Mouse (Mus musculus) myocyte (in vitro differentiated cells): ENCODE data around the gene Gatad2a. TPM values are rescaled to one million over a fixed set of nuclear protein-coding genes. Genes with fewer than 3 reads are reported as not detected.
A peak's percentile ranks its signal among the peaks of the same experiment; 100 is the strongest.

ENCODE experiments used
- H3K27me3 ChIP-seq: one replicate; pipeline ENCODE4 v1.6.1; 2011; ENCODE audit not compliant: control insufficient read depth, insufficient read depth, insufficient read length
- H3K36me3 ChIP-seq: one replicate; pipeline ENCODE4 v1.6.1; 2011; ENCODE audit not compliant: control insufficient read depth, insufficient read depth
- H3K4me2 ChIP-seq: one replicate; pipeline ENCODE4 v1.6.1; 2011; ENCODE audit warnings: low read depth, control low read depth
- H3K4me3 ChIP-seq: one replicate; pipeline ENCODE4 v1.5.1; 2011; ENCODE audit warnings: mild to moderate bottlenecking, control low read depth, moderate library complexity
- H3K79me2 ChIP-seq: one replicate; pipeline ENCODE4 v1.6.1; 2011; ENCODE audit not compliant: control insufficient read depth, insufficient read depth
- H3ac ChIP-seq: one replicate; pipeline ENCODE4 v1.6.1; 2011; ENCODE audit not compliant: control insufficient read depth, insufficient read length
- CEBPB ChIP-seq: IDR thresholded peaks from 2 replicates; pipeline ENCODE4 v1.6.1; 2011; ENCODE audit warnings: mild to moderate bottlenecking, moderate library complexity; ENCODE audit not compliant: poor library complexity, insufficient read depth, severe bottlenecking
- E2F4 ChIP-seq: IDR thresholded peaks from one replicate; pipeline ENCODE4 v1.6.1; 2011; ENCODE audit warnings: mild to moderate bottlenecking, control low read depth, moderate library complexity; ENCODE audit not compliant: insufficient read depth
- MAX ChIP-seq: IDR thresholded peaks from one replicate; pipeline ENCODE4 v1.6.1; 2011; ENCODE audit warnings: low read depth, mild to moderate bottlenecking, control low read depth
- MYOD1 ChIP-seq, 3 experiments: IDR thresholded peaks; one replicate each; pipeline ENCODE4 v1.6.1; 2011; ENCODE audit warnings: control low read depth in 2 of 3, low read depth in 2 of 3, mild to moderate bottlenecking in 2 of 3, moderate library complexity in 1 of 3; ENCODE audit not compliant: insufficient read length in 2 of 3, control insufficient read depth in 1 of 3
- MYOG ChIP-seq, 3 experiments: IDR thresholded peaks; one replicate each; pipeline ENCODE4 v1.6.1; 2011; ENCODE audit warnings: control low read depth in 2 of 3, low read depth in 2 of 3, mild to moderate bottlenecking in 2 of 3; ENCODE audit not compliant: insufficient read length in 2 of 3, control insufficient read depth in 1 of 3, insufficient read depth in 1 of 3
- POLR2A ChIP-seq: IDR thresholded peaks from one replicate; pipeline ENCODE4 v1.6.1; 2011; ENCODE audit warnings: low read depth, mild to moderate bottlenecking, control low read depth, moderate library complexity; ENCODE audit not compliant: insufficient read length
- POLR2AphosphoS2 ChIP-seq: IDR thresholded peaks from one replicate; pipeline ENCODE4 v1.6.1; 2011; ENCODE audit warnings: low read depth, control low read depth; ENCODE audit not compliant: insufficient read length
- REST ChIP-seq: IDR thresholded peaks from one replicate; pipeline ENCODE4 v1.6.1; 2011; ENCODE audit warnings: mild to moderate bottlenecking, control low read depth, moderate library complexity; ENCODE audit not compliant: insufficient read depth, insufficient read length
- SRF ChIP-seq: IDR thresholded peaks from one replicate; pipeline ENCODE4 v1.6.1; 2011; ENCODE audit warnings: low read depth; ENCODE audit not compliant: control insufficient read depth, insufficient read length
- TCF12 ChIP-seq: IDR thresholded peaks from one replicate; pipeline ENCODE4 v1.6.1; 2011; ENCODE audit warnings: mild to moderate bottlenecking, control low read depth; ENCODE audit not compliant: poor library complexity, insufficient read depth, severe bottlenecking
- TCF3 ChIP-seq: IDR thresholded peaks from one replicate; pipeline ENCODE4 v1.6.1; 2011; ENCODE audit warnings: low read depth, control low read depth; ENCODE audit not compliant: insufficient read length
- USF1 ChIP-seq: IDR thresholded peaks from one replicate; pipeline ENCODE4 v1.6.1; 2011; ENCODE audit warnings: low read depth, mild to moderate bottlenecking, control low read depth, moderate library complexity
- polyA plus RNA-seq: library from polyadenylated mRNA; unstranded; fragments of >200 nt; fragmentation: generic; extraction: Trizol; gene quantifications from one replicate; pipeline ENCODE4 v1.2.1, GENCODE M21; 2012; ENCODE audit warnings: missing spikeins

Gatad2a gene
- polyA plus RNA-seq, 1 experiment: 46.7 TPM

DNA sequence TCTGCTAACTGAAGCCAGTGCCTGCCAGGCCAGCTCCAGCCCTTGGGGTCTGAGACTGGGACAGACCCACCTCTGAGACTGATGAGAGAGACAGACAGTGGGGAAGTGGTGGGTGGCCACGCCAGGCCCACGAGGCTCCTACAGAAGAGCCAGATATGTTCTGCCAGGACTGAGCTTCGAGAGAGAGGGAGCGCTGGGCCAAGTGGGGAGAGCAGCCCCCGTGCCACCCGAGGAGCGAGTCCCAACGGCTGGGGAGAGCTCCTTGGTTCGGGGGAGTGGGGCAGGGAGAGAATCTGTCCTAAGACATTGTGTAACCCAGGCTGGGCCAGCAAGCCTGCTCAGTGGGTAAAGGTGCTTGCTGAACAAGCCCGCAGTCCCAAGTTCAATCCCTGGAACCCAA is 119.2 kb downstream of the Gatad2a start:
- Histone ChIP-seq H3K36me3 (no peaks in the 10 kb centered on the region), H3K27me3 (no peaks in the 10 kb centered on the region), H3K79me2 (no peaks in the 10 kb centered on the region), H3ac (no peak overlapping the region), H3K4me3 (no peak overlapping the region), H3K4me2 (no peak overlapping the region)
- TF ChIP-seq CEBPB (no peak), TCF3 (no peak), MYOG (IDR thresholded peaks at IDR 0.05; ENCODE audit: control insufficient read depth in 1 of 3, insufficient read depth in 1 of 3, insufficient read length in 2 of 3, low read depth in 2 of 3) (no peak), TCF12 (no peak), MYOD1 (IDR thresholded peaks at IDR 0.05; ENCODE audit: control insufficient read depth in 1 of 3, insufficient read length in 2 of 3, low read depth in 2 of 3) (no peak), USF1 (no peak), POLR2A (no peak), POLR2AphosphoS2 (no peak), SRF (no peak), REST (no peak), MAX (no peak), E2F4 (no peak)

DNA sequence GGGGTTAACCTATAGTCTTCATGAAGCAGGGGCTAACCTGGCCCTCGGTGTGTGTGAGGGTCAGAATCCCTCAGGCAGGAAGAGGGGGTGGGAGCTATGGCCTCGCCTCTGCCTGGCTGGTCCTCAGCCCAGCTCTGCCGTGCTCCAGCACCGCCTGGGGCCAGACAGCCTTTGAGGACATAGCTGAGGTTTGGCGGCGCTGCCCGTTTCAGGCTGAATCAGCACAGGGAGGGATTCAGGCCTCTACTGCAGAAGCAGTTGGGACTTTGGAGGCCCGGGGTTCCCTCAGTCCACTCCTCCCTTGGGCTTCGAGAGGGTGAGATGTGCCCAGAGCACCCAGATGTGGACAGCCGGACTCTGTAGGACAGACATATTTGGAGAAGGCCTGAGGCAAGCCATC is 120.1 kb downstream of the Gatad2a start:
- H3ac ChIP-seq: no peak overlapping the region
- no peak overlapping the region for H3K4me3 ChIP-seq
- no peaks in the 10 kb centered on the region for H3K27me3 ChIP-seq
- no peak overlapping the region for H3K4me2 ChIP-seq
- no peaks in the 10 kb centered on the region for H3K79me2 ChIP-seq
- H3K36me3 ChIP-seq: no peaks in the 10 kb centered on the region
- no peak for TF ChIP-seq TCF3
- no peak for TF ChIP-seq MYOD1 (IDR thresholded peaks at IDR 0.05; ENCODE audit: control insufficient read depth in 1 of 3, insufficient read length in 2 of 3, low read depth in 2 of 3)
- TF ChIP-seq USF1: no peak
- no peak for TF ChIP-seq POLR2A
- no peak for TF ChIP-seq TCF12
- TF ChIP-seq E2F4: no peak
- no peak for TF ChIP-seq REST
- no peak for TF ChIP-seq MAX
- no peak for TF ChIP-seq CEBPB
- TF ChIP-seq POLR2AphosphoS2: no peak
- TF ChIP-seq SRF: no peak

DNA sequence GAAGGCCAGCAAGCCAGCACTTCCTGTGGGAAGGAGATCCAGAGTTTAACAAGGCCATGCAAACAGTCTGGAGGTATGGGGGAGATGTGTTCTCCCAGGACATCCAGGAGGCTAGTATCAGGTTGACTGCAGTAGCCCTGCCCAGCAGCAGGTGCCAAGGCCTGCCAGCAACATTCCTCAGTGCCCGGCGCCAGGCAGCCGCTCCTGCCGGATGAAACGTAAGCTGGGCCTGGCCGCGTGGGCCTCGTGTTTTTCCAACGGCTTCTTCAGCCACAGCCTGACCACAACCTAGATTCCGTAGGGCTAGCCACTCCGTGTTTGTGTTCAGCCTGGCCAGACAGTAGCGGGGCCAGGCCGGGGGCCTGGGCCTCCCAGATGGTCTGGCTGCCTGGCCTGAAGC is 121.5 kb downstream of the Gatad2a start:
- no peaks in the 10 kb centered on the region for H3K36me3 ChIP-seq
- H3ac ChIP-seq: no peak overlapping the region
- H3K4me2 ChIP-seq: peak overlapping the region; percentile 66
- TF ChIP-seq TCF3 (peak; percentile 37), CEBPB (no peak), MYOD1 (IDR thresholded peaks at IDR 0.05; ENCODE audit: control insufficient read depth in 1 of 3, insufficient read length in 2 of 3, low read depth in 2 of 3) (peak in 2 of 3 experiments; percentile 78 to 93), MYOG (IDR thresholded peaks at IDR 0.05; ENCODE audit: control insufficient read depth in 1 of 3, insufficient read depth in 1 of 3, insufficient read length in 2 of 3, low read depth in 2 of 3) (peak; percentile 39 to 93 (median 77)), USF1 (no peak)
- no peaks in the 10 kb centered on the region for H3K27me3 ChIP-seq
- no peak overlapping the region for H3K4me3 ChIP-seq
- no peaks in the 10 kb centered on the region for H3K79me2 ChIP-seq

DNA sequence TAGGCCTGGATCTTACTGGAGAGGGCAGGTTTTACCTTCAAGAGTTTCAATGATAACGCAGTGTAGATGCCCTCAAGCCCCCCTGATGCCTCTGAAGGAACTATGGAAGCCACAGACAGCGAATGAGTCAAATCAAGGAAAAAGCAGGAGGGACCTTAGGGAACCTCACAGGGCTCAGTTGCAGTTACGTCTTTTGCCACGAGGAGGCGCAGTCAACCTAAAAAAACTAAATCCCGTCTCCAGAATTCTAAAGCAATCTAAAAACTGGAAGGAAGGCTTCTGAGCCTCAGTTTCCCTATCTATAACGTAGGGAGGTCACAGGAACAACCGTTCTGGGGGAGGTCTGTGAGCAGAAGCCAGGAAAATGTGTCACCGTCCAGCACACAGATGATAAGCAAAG is 122.0 kb downstream of the Gatad2a start:
- no peaks in the 10 kb centered on the region for H3K27me3 ChIP-seq
- no peak overlapping the region for H3K4me3 ChIP-seq
- peak overlapping the region; percentile 66 for H3K4me2 ChIP-seq
- no peak overlapping the region for H3ac ChIP-seq
- H3K36me3 ChIP-seq: no peaks in the 10 kb centered on the region
- H3K79me2 ChIP-seq: no peaks in the 10 kb centered on the region
- TF ChIP-seq POLR2AphosphoS2: no peak
- TF ChIP-seq E2F4: no peak
- TF ChIP-seq MYOD1 (IDR thresholded peaks at IDR 0.05; ENCODE audit: control insufficient read depth in 1 of 3, insufficient read length in 2 of 3, low read depth in 2 of 3): no peak
- TF ChIP-seq TCF12: no peak
- TF ChIP-seq TCF3: no peak
- no peak for TF ChIP-seq POLR2A
- TF ChIP-seq MYOG (IDR thresholded peaks at IDR 0.05; ENCODE audit: control insufficient read depth in 1 of 3, insufficient read depth in 1 of 3, insufficient read length in 2 of 3, low read depth in 2 of 3): no peak
- TF ChIP-seq REST: no peak
- no peak for TF ChIP-seq USF1
- no peak for TF ChIP-seq MAX
- TF ChIP-seq CEBPB: no peak
- TF ChIP-seq SRF: no peak

DNA sequence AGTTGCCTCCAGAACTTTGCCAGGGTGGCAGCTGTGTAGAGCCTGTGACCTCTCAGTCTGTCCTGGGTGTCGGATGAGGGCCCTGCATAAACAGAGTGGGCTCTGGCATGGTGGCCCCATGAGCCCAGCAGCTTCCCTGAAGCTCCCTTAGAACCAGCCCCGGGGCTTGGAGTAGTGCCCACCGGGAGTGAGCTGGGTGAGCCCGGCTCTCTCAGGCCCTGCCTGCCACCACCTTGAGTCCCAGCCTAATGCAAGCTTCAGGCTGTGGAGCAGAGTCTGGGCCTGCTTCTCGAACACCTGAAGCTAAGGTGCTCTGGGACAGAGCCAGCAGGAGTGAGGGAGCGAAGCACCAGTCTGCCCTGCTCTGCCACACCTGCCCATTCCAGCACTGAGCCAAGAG is 125.3 kb downstream of the Gatad2a start:
- Histone ChIP-seq H3K4me2 (no peak overlapping the region), H3K79me2 (no peaks in the 10 kb centered on the region), H3K36me3 (no peaks in the 10 kb centered on the region), H3K27me3 (no peaks in the 10 kb centered on the region), H3K4me3 (no peak overlapping the region), H3ac (no peak overlapping the region)
- TF ChIP-seq POLR2A (no peak), MYOD1 (IDR thresholded peaks at IDR 0.05; ENCODE audit: control insufficient read depth in 1 of 3, insufficient read length in 2 of 3, low read depth in 2 of 3) (no peak), E2F4 (no peak), REST (no peak), USF1 (no peak), TCF12 (no peak), TCF3 (no peak), SRF (no peak), MAX (no peak), POLR2AphosphoS2 (no peak), CEBPB (no peak), MYOG (IDR thresholded peaks at IDR 0.05; ENCODE audit: control insufficient read depth in 1 of 3, insufficient read depth in 1 of 3, insufficient read length in 2 of 3, low read depth in 2 of 3) (no peak)
